Mouse (Mus musculus) hematopoietic stem cell, adult 5-6 weeks (primary cell): ENCODE data around the gene Arhgap25. TPM values are rescaled to one million over a fixed set of nuclear protein-coding genes. Genes with fewer than 3 reads are reported as not detected.
"Not testable (repeated sequence)": the region's sequence is repeated elsewhere in the genome, so short reads cannot be mapped to it uniquely, and the experiment has no call there.

Experiments used
- ATAC-seq, 2 experiments: fragments of 125-278 bp in 1 of 2; replicated peaks in 1 of 2; 2 replicates each; pipeline ENCODE4 v1.8.0; 2016 to 2017; ENCODE audit warnings: inconsistent platforms in 2 of 2, mild to moderate bottlenecking in 2 of 2, moderate number of reproducible peaks in 2 of 2, low read depth in 1 of 2, moderate TSS enrichment in 1 of 2; ENCODE audit not compliant: low FRiP score in 2 of 2, poor library complexity in 2 of 2, severe bottlenecking in 2 of 2, insufficient read depth in 1 of 2, low TSS enrichment in 1 of 2
- total RNA-seq: library from RNA; stranded (forward); fragments of 172-1452, 232-1000 nt; gene quantifications from 2 replicates; pipeline ENCODE4 v1.2.3, GENCODE M21; 2017

The Arhgap25 gene
- total RNA-seq, 1 experiment from 2014 or later = 59.3 TPM

- ATAC-seq = peak; percentile 77 to 92
These were observed 8.1 kb upstream of the Arhgap25 start for GRCm38 (mm10) chr6:87541171-87541571.

GRCm38 (mm10) chr6:87538376-87539270, 5.6 kb upstream of the Arhgap25 start:
- ATAC-seq = no peak

GRCm38 (mm10) chr6:87537678-87538077, 4.6 kb upstream of the Arhgap25 start:
- no peak for ATAC-seq

GRCm38 (mm10) chr6:87536270-87536669, 3.2 kb upstream of the Arhgap25 start:
- no peak for ATAC-seq

- ATAC-seq = no peak
These were observed 2.6 kb upstream of the Arhgap25 start for GRCm38 (mm10) chr6:87535651-87536050.

GRCm38 (mm10) chr6:87534855-87535575, 2.0 kb upstream of the Arhgap25 start:
- peak in 1 of 2 experiments; percentile 49; a peak in 2 of 4 replicates for ATAC-seq

- ATAC-seq = no peak
These were observed 1.5 kb downstream of the Arhgap25 start for GRCm38 (mm10) chr6:87531456-87532015.

GRCm38 (mm10) chr6:87530386-87530785, 2.7 kb downstream of the Arhgap25 start:
- ATAC-seq = no peak; a peak in 1 of 4 replicates

- no peak for ATAC-seq
These were observed 5.1 kb downstream of the Arhgap25 start for GRCm38 (mm10) chr6:87527846-87528557.

- no peak for ATAC-seq
These were observed 5.7 kb downstream of the Arhgap25 start for GRCm38 (mm10) chr6:87527366-87527765.

GRCm38 (mm10) chr6:87525126-87525525, 7.9 kb downstream of the Arhgap25 start:
- no peak for ATAC-seq

GRCm38 (mm10) chr6:87524281-87524680, 8.8 kb downstream of the Arhgap25 start:
- no peak for ATAC-seq

- no peak for ATAC-seq
These were observed 9.3 kb downstream of the Arhgap25 start for GRCm38 (mm10) chr6:87523736-87524135.

- ATAC-seq = no peak
These were observed 10.0 kb downstream of the Arhgap25 start for GRCm38 (mm10) chr6:87523085-87523484.

- ATAC-seq = no peak
These were observed 10.8 kb downstream of the Arhgap25 start for GRCm38 (mm10) chr6:87522236-87522635.

- not testable (repeated sequence) for ATAC-seq
These were observed 11.4 kb downstream of the Arhgap25 start for GRCm38 (mm10) chr6:87521705-87522104.

GRCm38 (mm10) chr6:87520572-87520971, 12.5 kb downstream of the Arhgap25 start:
- ATAC-seq = no peak
